Mouse (Mus musculus): ENCODE data around the gene Myzap. TPM values are rescaled to one million over a fixed set of nuclear protein-coding genes. Genes with fewer than 3 reads are reported as not detected.

The Myzap gene
- polyA plus RNA-seq, 1 experiment from 2014 or later: 4.3 TPM

- WGBS: 87% methylated on average over 3 of the region's 3 CpGs
- Histone ChIP-seq H3K4me2 (replicated peaks) (no peak overlapping the region), H3K36me3 (no peaks in the 10 kb centered on the region), H3K27ac (replicated peaks) (no peak overlapping the region), H3K4me1 (no peaks in the 10 kb centered on the region), H3K9ac (replicated peaks) (no peak overlapping the region), H3K27me3 (no peaks in the 10 kb centered on the region), H3K9me3 (no peaks in the 10 kb centered on the region), H3K4me3 (no peak overlapping the region)
- no peak for ATAC-seq (ENCODE audit: low FRiP score, low read depth)
Measured at GRCm38 (mm10) chr9:71466111-71466510, 126.0 kb downstream of the Myzap start.

- Histone ChIP-seq H3K4me3 (no peak overlapping the region), H3K4me2 (replicated peaks) (no peak overlapping the region), H3K4me1 (no peaks in the 10 kb centered on the region), H3K9ac (replicated peaks) (no peak overlapping the region), H3K9me3 (no peaks in the 10 kb centered on the region), H3K27me3 (no peaks in the 10 kb centered on the region), H3K36me3 (no peaks in the 10 kb centered on the region), H3K27ac (replicated peaks) (no peak overlapping the region)
- WGBS: 72% methylated on average over 13 of the region's 13 CpGs
- no peak for ATAC-seq (ENCODE audit: low FRiP score, low read depth)
Measured at GRCm38 (mm10) chr9:71463072-71463667, 129.0 kb downstream of the Myzap start.

DNA sequence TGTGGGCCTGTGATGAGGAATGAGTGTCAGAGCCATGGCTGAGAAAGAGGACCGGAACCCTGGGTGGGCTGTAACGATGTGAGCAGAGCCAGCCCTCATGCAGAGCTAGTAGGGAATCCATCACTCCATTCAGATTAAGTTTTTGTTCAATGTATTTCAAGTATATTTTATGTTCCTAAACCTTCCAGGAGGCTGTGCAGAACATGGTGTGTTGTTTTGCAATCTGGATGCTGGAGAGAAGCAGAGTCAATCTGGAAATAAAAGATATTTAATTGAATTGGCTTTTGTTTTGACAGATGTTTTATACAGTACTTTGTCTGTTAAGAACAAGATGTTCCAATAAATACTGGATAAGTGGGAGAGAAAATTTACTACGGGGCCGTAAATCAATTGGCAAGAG lies 135.4 kb downstream of the Myzap start:
- no peak for ATAC-seq (ENCODE audit: low FRiP score, low read depth)

More for the DNA sequence above, 135.4 kb downstream of the Myzap start:
- no peaks in the 10 kb centered on the region for H3K36me3 ChIP-seq
- 90% methylated on average over 4 of the region's 4 CpGs for WGBS
- H3K27me3 ChIP-seq: 0 out of 2 replicates have a peak, but pooled peaks cover 2% of the 10 kb centered on the region
- H3K27ac ChIP-seq (replicated peaks): no peak overlapping the region
- H3K9me3 ChIP-seq: 0 out of 2 replicates have a peak, but pooled peaks cover 3% of the 10 kb centered on the region
- no peak overlapping the region for H3K4me2 ChIP-seq (replicated peaks)
- H3K4me1 ChIP-seq: no peaks in the 10 kb centered on the region
- H3K4me3 ChIP-seq: no peak overlapping the region
- no peak overlapping the region for H3K9ac ChIP-seq (replicated peaks)

Other genes with a start within 250 kb of the Myzap start
- gene Polr2m, start 106.4 kb downstream of the Myzap start, polyA plus RNA-seq (2016; fragmentation: Nextera tagmentation; extraction: Ambion mirVana): 463 and 468 TPM in 2 replicates
- 5.6 and 7.0 TPM in 2 replicates for gene Cgnl1, start 179.2 kb upstream of the Myzap start, polyA plus RNA-seq (2016; fragmentation: Nextera tagmentation; extraction: Ambion mirVana)